Mouse (Mus musculus) megakaryocyte progenitor cell, adult 5-6 weeks (primary cell): ENCODE data around the gene Olfr490. TPM values are rescaled to one million over a fixed set of nuclear protein-coding genes. Genes with fewer than 3 reads are reported as not detected.

ENCODE experiments used
- ATAC-seq: replicated peaks from 2 replicates; pipeline ENCODE4 v1.8.0; 2016; ENCODE audit warnings: mild to moderate bottlenecking, moderate TSS enrichment, inconsistent platforms; ENCODE audit not compliant: poor library complexity
- total RNA-seq, 2 experiments: library from RNA; stranded (forward) in 1 of 2; stranded (reverse) in 1 of 2; fragments of 157-497, 149-512 nt in 1 of 2; fragments of 200-1000 nt in 1 of 2; gene quantifications; 2 replicates each; pipeline versions ENCODE4 v1.2.3 to v1.2.4; 2015 to 2017

Gene Olfr490
- total RNA-seq (2015) = not detected in 2 replicates
- not detected in 2 replicates for total RNA-seq (2017)

- ATAC-seq = no peak
Measured at GRCm38 (mm10) chr7:108288834-108289233, at the start of gene Olfr490. Gene Olfr490, minus strand, starts transcription at chr7:108288934.

- no peak for ATAC-seq
Measured at GRCm38 (mm10) chr7:108323574-108323973, 34.8 kb upstream of the Olfr490 start, which contains the start of gene Olfr492. Gene Olfr492, minus strand, starts transcription at chr7:108323674.

DNA sequence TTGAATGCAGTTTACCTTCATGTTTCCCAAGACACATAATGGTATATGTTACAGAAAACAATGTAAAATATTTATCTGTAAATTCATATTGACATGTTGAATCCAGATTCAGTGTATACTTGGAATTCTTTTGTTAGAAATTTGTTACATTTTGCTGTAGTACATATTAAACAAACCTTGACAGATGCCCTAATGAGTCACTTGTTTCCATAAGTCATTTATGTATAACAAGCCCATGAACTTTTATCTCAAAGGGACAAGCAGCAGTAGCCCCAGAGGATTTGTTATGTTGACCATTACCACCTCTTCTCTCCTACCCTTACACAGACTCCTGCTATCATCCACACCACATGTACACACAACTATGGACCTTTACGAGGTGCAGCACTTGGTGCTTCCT is 24.4 kb upstream of the Olfr490 start, which contains the start of gene Olfr491:
Gene Olfr491 (plus strand): TSS at position 301 of the 400 bp plus-strand sequence.
- no peak for ATAC-seq

GRCm38 (mm10) chr7:108258247-108258646 is 30.5 kb downstream of the Olfr490 start, which contains the start of gene Olfr488:
Gene Olfr488, minus strand, starts transcription at chr7:108258347.
- no peak for ATAC-seq

Other genes with a start within 250 kb of the Olfr490 start
- gene Olfr479, start 238.2 kb downstream of the Olfr490 start, total RNA-seq (2015) = not detected in 2 replicates
- gene Olfr479, start 238.2 kb downstream of the Olfr490 start, total RNA-seq (2017) = not detected in 2 replicates
- gene Olfr480, start 221.6 kb downstream of the Olfr490 start, total RNA-seq (2015) = not detected in 2 replicates
- not detected in 2 replicates for gene Olfr480, start 221.6 kb downstream of the Olfr490 start, total RNA-seq (2017)
- not detected in 2 replicates for gene Olfr481, start 209.1 kb downstream of the Olfr490 start, total RNA-seq (2015)
- gene Olfr481, start 209.1 kb downstream of the Olfr490 start, total RNA-seq (2017) = not detected in 2 replicates
- gene Olfr482, start 191.3 kb downstream of the Olfr490 start, total RNA-seq (2015) = not detected in 2 replicates
- gene Olfr482, start 191.3 kb downstream of the Olfr490 start, total RNA-seq (2017) = 0.04 TPM in 1 of 2 replicates, not detected in the other
- not detected in 2 replicates for gene Olfr483, start 188.1 kb downstream of the Olfr490 start, total RNA-seq (2015)
- not detected in 2 replicates for gene Olfr483, start 188.1 kb downstream of the Olfr490 start, total RNA-seq (2017)
- not detected in 2 replicates for gene Olfr484, start 161.5 kb downstream of the Olfr490 start, total RNA-seq (2015)
- gene Olfr484, start 161.5 kb downstream of the Olfr490 start, total RNA-seq (2017) = not detected in 2 replicates
- gene Olfr485, start 129.1 kb downstream of the Olfr490 start, total RNA-seq (2015) = not detected in 2 replicates
- gene Olfr485, start 129.1 kb downstream of the Olfr490 start, total RNA-seq (2017) = not detected in 2 replicates
- gene Olfr486, start 116.2 kb downstream of the Olfr490 start, total RNA-seq (2015) = not detected in 2 replicates
- not detected in 2 replicates for gene Olfr486, start 116.2 kb downstream of the Olfr490 start, total RNA-seq (2017)
- not detected in 2 replicates for gene Olfr487, start 74.3 kb downstream of the Olfr490 start, total RNA-seq (2015)
- gene Olfr487, start 74.3 kb downstream of the Olfr490 start, total RNA-seq (2017) = not detected in 2 replicates
- not detected in 2 replicates for gene Olfr488, start 30.6 kb downstream of the Olfr490 start, total RNA-seq (2015)
- gene Olfr488, start 30.6 kb downstream of the Olfr490 start, total RNA-seq (2017) = not detected in 2 replicates
- not detected in 2 replicates for gene Olfr491, start 24.5 kb upstream of the Olfr490 start, total RNA-seq (2015)
- not detected in 2 replicates for gene Olfr491, start 24.5 kb upstream of the Olfr490 start, total RNA-seq (2017)
- gene Olfr492, start 34.7 kb upstream of the Olfr490 start, total RNA-seq (2015) = not detected in 2 replicates
- gene Olfr492, start 34.7 kb upstream of the Olfr490 start, total RNA-seq (2017) = not detected in 2 replicates
- gene Olfr493, start 58.0 kb upstream of the Olfr490 start, total RNA-seq (2015) = not detected in 2 replicates
- gene Olfr493, start 58.0 kb upstream of the Olfr490 start, total RNA-seq (2017) = not detected in 2 replicates
- gene Olfr494, start 76.4 kb upstream of the Olfr490 start, total RNA-seq (2015) = not detected in 2 replicates
- not detected in 2 replicates for gene Olfr494, start 76.4 kb upstream of the Olfr490 start, total RNA-seq (2017)
- gene Olfr495, start 104.2 kb upstream of the Olfr490 start, total RNA-seq (2015) = not detected in 2 replicates
- not detected in 2 replicates for gene Olfr495, start 104.2 kb upstream of the Olfr490 start, total RNA-seq (2017)
- not detected in 2 replicates for gene Olfr497, start 131.5 kb upstream of the Olfr490 start, total RNA-seq (2015)
- gene Olfr497, start 131.5 kb upstream of the Olfr490 start, total RNA-seq (2017) = not detected in 2 replicates
- not detected in 2 replicates for gene Olfr498, start 176.4 kb upstream of the Olfr490 start, total RNA-seq (2015)
- gene Olfr498, start 176.4 kb upstream of the Olfr490 start, total RNA-seq (2017) = not detected in 2 replicates
- gene Olfr502, start 236.1 kb upstream of the Olfr490 start, total RNA-seq (2015) = not detected in 2 replicates
- gene Olfr502, start 236.1 kb upstream of the Olfr490 start, total RNA-seq (2017) = not detected in 2 replicates